Mouse (Mus musculus): ENCODE results near the gene Cant1. TPM values are rescaled to one million over a fixed set of nuclear protein-coding genes. Genes with fewer than 3 reads are reported as not detected.
"Not testable (repeated sequence)": the region's sequence is repeated elsewhere in the genome, so short reads cannot be mapped to it uniquely, and the experiment has no call there.

Cant1 gene
- polyA plus RNA-seq, 1 experiment from 2014 or later, result 32.3 TPM

GRCm38 (mm10) chr11:118379251-118380009 is 39.5 kb downstream of the Cant1 start:
- H3K36me3 ChIP-seq (ENCODE audit: control insufficient read depth, insufficient read depth, low read length), result no peaks in the 10 kb centered on the region
- H3K4me1 ChIP-seq (replicated peaks; ENCODE audit: control insufficient read depth, insufficient read depth), result no peaks in the 10 kb centered on the region
- no peak overlapping the region for H3K4me2 ChIP-seq (replicated peaks; ENCODE audit: low read depth)
- H3K9me3 ChIP-seq (ENCODE audit: control insufficient read depth, low read length), result no peaks in the 10 kb centered on the region
- H3K27ac ChIP-seq (replicated peaks), result no peak overlapping the region
- ATAC-seq (ENCODE audit: low FRiP score, low TSS enrichment) (peak; percentile 80; the same call in 1 of the 2 replicates), DNase-seq (ENCODE audit: low spot score) (peak; percentile 85)
- no peaks in the 10 kb centered on the region for H3K27me3 ChIP-seq (ENCODE audit: control insufficient read depth, insufficient read depth, low read length)
- 39% methylated on average over 11 of the region's 11 CpGs for WGBS
- H3K4me3 ChIP-seq (ENCODE audit: low read depth, low read length), result no peak overlapping the region
- H3K9ac ChIP-seq (ENCODE audit: low read length), result no peak overlapping the region
- TF ChIP-seq EP300 (optimal IDR thresholded peaks at IDR 0.05) (no peak), CTCF (IDR thresholded peaks at IDR 0.05; ENCODE audit: low read depth) (peak; percentile 93)

DNA sequence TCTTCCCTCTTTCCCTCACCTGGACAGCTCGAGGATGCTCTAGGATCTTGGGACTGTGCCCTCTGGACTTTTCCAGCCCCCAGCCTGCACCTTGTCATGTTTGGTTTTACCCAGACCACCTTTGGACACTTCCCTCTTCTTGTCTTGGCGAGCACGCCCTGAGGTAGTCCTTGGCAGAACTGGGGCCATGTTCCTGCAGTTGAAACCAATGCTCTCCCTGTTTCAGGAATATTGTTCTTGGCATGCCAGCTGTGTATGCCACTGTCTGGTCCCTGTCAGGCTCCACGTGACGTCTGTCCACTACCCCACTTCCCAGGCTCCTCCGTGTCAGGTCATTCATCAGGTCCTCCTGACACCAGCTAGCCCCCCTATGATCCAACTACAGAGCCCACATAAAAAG is 40.2 kb downstream of the Cant1 start:
- WGBS, result 90% methylated on average over 6 of the region's 6 CpGs
- Histone ChIP-seq H3K4me1 (replicated peaks; ENCODE audit: control insufficient read depth, insufficient read depth) (no peaks in the 10 kb centered on the region), H3K36me3 (ENCODE audit: control insufficient read depth, insufficient read depth, low read length) (no peaks in the 10 kb centered on the region), H3K27me3 (ENCODE audit: control insufficient read depth, insufficient read depth, low read length) (no peaks in the 10 kb centered on the region), H3K4me3 (ENCODE audit: low read depth, low read length) (no peak overlapping the region), H3K4me2 (replicated peaks; ENCODE audit: low read depth) (no peak overlapping the region), H3K9ac (ENCODE audit: low read length) (no peak overlapping the region), H3K27ac (replicated peaks) (no peak overlapping the region), H3K9me3 (ENCODE audit: control insufficient read depth, low read length) (no peaks in the 10 kb centered on the region)
- TF ChIP-seq EP300 (optimal IDR thresholded peaks at IDR 0.05) (no peak), CTCF (IDR thresholded peaks at IDR 0.05; ENCODE audit: low read depth) (no peak)
- DNase-seq (ENCODE audit: low spot score) (no peak), ATAC-seq (ENCODE audit: low FRiP score, low TSS enrichment) (no peak)

- H3K27ac ChIP-seq (replicated peaks); DNase-seq (ENCODE audit: low spot score): not testable (repeated sequence)
Observed at GRCm38 (mm10) chr11:118376323-118376722, 42.6 kb downstream of the Cant1 start.

GRCm38 (mm10) chr11:118375881-118376280 is 43.0 kb downstream of the Cant1 start:
- ATAC-seq (ENCODE audit: low FRiP score, low TSS enrichment) (no peak), DNase-seq (ENCODE audit: low spot score) (no peak)
- H3K9ac ChIP-seq (ENCODE audit: low read length), result no peak overlapping the region
- TF ChIP-seq CTCF (IDR thresholded peaks at IDR 0.05; ENCODE audit: low read depth) (no peak), EP300 (optimal IDR thresholded peaks at IDR 0.05) (no peak)
- H3K27ac ChIP-seq (replicated peaks), result no peak overlapping the region
- no peaks in the 10 kb centered on the region for H3K9me3 ChIP-seq (ENCODE audit: control insufficient read depth, low read length)
- H3K27me3 ChIP-seq (ENCODE audit: control insufficient read depth, insufficient read depth, low read length), result no peaks in the 10 kb centered on the region
- 43% methylated on average over 5 of the region's 5 CpGs for WGBS
- no peaks in the 10 kb centered on the region for H3K36me3 ChIP-seq (ENCODE audit: control insufficient read depth, insufficient read depth, low read length)
- H3K4me2 ChIP-seq (replicated peaks; ENCODE audit: low read depth), result no peak overlapping the region
- H3K4me3 ChIP-seq (ENCODE audit: low read depth, low read length), result no peak overlapping the region
- no peaks in the 10 kb centered on the region for H3K4me1 ChIP-seq (replicated peaks; ENCODE audit: control insufficient read depth, insufficient read depth)

More at GRCm38 (mm10) chr11:118376323-118376722, 42.6 kb downstream of the Cant1 start:
- H3K9me3 ChIP-seq (ENCODE audit: control insufficient read depth, low read length); H3K27me3 ChIP-seq (ENCODE audit: control insufficient read depth, insufficient read depth, low read length); ATAC-seq (ENCODE audit: low FRiP score, low TSS enrichment); H3K4me1 ChIP-seq (replicated peaks; ENCODE audit: control insufficient read depth, insufficient read depth); H3K4me3 ChIP-seq (ENCODE audit: low read depth, low read length); H3K9ac ChIP-seq (ENCODE audit: low read length); H3K36me3 ChIP-seq (ENCODE audit: control insufficient read depth, insufficient read depth, low read length); H3K4me2 ChIP-seq (replicated peaks; ENCODE audit: low read depth): not testable (repeated sequence)

DNA sequence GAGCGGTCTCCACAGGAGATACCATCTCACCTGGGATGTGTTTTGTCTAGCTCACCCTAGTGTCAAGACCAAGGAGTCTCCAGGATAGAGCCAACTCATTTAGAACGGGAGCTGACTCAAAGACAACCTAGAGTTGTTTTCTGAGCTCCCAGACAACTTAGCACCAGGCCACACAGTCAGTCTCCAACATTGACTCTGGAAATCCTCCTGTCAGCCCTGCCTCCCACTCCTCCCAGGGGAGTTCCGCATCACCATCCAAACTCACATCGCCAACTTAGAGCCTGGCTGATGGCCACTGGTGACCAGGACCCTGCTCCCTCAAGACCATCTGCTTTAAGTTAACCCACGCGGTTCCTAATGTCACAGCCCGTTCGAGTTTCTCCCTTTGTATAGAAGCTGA is 43.4 kb downstream of the Cant1 start:
- TF ChIP-seq CTCF (IDR thresholded peaks at IDR 0.05; ENCODE audit: low read depth) (no peak), EP300 (optimal IDR thresholded peaks at IDR 0.05) (no peak)
- Histone ChIP-seq H3K4me2 (replicated peaks; ENCODE audit: low read depth) (no peak overlapping the region), H3K27ac (replicated peaks) (no peak overlapping the region), H3K36me3 (ENCODE audit: control insufficient read depth, insufficient read depth, low read length) (no peaks in the 10 kb centered on the region), H3K27me3 (ENCODE audit: control insufficient read depth, insufficient read depth, low read length) (no peaks in the 10 kb centered on the region), H3K4me3 (ENCODE audit: low read depth, low read length) (no peak overlapping the region), H3K9me3 (ENCODE audit: control insufficient read depth, low read length) (no peaks in the 10 kb centered on the region), H3K9ac (ENCODE audit: low read length) (no peak overlapping the region), H3K4me1 (replicated peaks; ENCODE audit: control insufficient read depth, insufficient read depth) (no peaks in the 10 kb centered on the region)
- WGBS, result 70% methylated on average over 8 of the region's 8 CpGs
- no peak for ATAC-seq (ENCODE audit: low FRiP score, low TSS enrichment)
- no peak for DNase-seq (ENCODE audit: low spot score)

- DNase-seq (ENCODE audit: low spot score), result no peak
- Histone ChIP-seq H3K4me2 (replicated peaks; ENCODE audit: low read depth) (no peak overlapping the region), H3K9ac (ENCODE audit: low read length) (no peak overlapping the region), H3K4me1 (replicated peaks; ENCODE audit: control insufficient read depth, insufficient read depth) (no peaks in the 10 kb centered on the region), H3K27ac (replicated peaks) (no peak overlapping the region), H3K36me3 (ENCODE audit: control insufficient read depth, insufficient read depth, low read length) (no peaks in the 10 kb centered on the region), H3K27me3 (ENCODE audit: control insufficient read depth, insufficient read depth, low read length) (no peaks in the 10 kb centered on the region), H3K9me3 (ENCODE audit: control insufficient read depth, low read length) (no peaks in the 10 kb centered on the region), H3K4me3 (ENCODE audit: low read depth, low read length) (no peak overlapping the region)
- no peak for ATAC-seq (ENCODE audit: low FRiP score, low TSS enrichment)
- TF ChIP-seq EP300 (optimal IDR thresholded peaks at IDR 0.05), result no peak
- TF ChIP-seq CTCF (IDR thresholded peaks at IDR 0.05; ENCODE audit: low read depth), result peak; percentile 35; the same call in 1 of the 2 replicates
Observed at GRCm38 (mm10) chr11:118375006-118375405, 43.9 kb downstream of the Cant1 start.
